In the genomic region with DNA sequence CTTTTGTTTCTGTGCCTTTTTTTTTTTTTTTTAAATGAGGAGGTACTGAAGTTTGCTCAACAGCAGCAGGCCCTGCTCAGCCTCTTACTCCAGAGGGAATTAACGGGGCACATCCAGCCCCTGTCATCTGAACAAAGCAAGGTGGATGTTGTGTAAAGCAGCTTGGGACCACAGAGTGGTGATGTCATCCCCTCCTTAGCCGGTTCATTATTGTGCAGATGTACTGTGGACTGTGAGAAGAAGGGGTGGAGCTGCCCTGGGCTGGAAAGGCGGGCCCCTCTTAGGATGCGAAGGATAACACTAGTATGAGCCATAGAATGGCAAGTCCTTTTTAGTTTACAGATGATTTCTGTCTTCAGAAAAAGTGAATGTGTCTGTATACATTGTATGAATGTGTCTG, we compare ENCODE assay signal across 10 mouse cellular contexts. TPM values are rescaled to one million over a fixed set of nuclear protein-coding genes. Genes with fewer than 3 reads are reported as not detected.
DNase-seq lines count a peak whose midpoint lies in the region; ATAC-seq lines count a peak whose summit lies in the region.
"Had no signal": no experiment of that assay in that cellular context is flagged by ENCODE, and none has a peak within 500 bp of the region (broad histone marks: within the 10 kb centered on the region; RNA-seq: fewer than 3 reads in every experiment).

No protein-coding gene starts in this region.

- H3K4me3 ChIP-seq in heart, embryonic 13.5 days = no peak overlapping the region
- no peak overlapping the region for H3K4me3 ChIP-seq in heart, embryonic 10.5 days
- H3K4me3 ChIP-seq in forebrain, embryonic 16.5 days (replicated peaks; ENCODE audit: low read length) = no peak overlapping the region
- H3K4me3 ChIP-seq in midbrain, embryonic 12.5 days = peak overlapping the region; percentile 42
- H3K4me3 ChIP-seq: liver, embryonic 15.5 days had no signal

- no peak for ATAC-seq in heart, embryonic 13.5 days (ENCODE audit: extremely low read depth, insufficient number of reproducible peaks, low FRiP score, low TSS enrichment)
- peak; percentile 91 for ATAC-seq in forebrain, embryonic 16.5 days
- ATAC-seq in midbrain, embryonic 12.5 days (ENCODE audit: low FRiP score, low read depth) = peak; percentile 96

- H3K9me3 ChIP-seq in heart, embryonic 13.5 days = no peaks in the 10 kb centered on the region
- no peaks in the 10 kb centered on the region for H3K9me3 ChIP-seq in heart, embryonic 10.5 days
- H3K9me3 ChIP-seq in forebrain, embryonic 16.5 days (ENCODE audit: control insufficient read depth, low read length) = no peaks in the 10 kb centered on the region
- no peaks in the 10 kb centered on the region for H3K9me3 ChIP-seq in midbrain, embryonic 12.5 days
- H3K9me3 ChIP-seq: liver, embryonic 15.5 days had no signal

- H3K9ac ChIP-seq in heart, embryonic 13.5 days = 0 out of 2 replicates have a peak overlapping the region, but pooled peaks have one; percentile 30
- H3K9ac ChIP-seq in forebrain, embryonic 16.5 days (replicated peaks; ENCODE audit: low read depth, low read length) = no peak overlapping the region
- H3K9ac ChIP-seq in midbrain, embryonic 12.5 days (replicated peaks) = peak overlapping the region; percentile 61; the same call in 1 of the 2 replicates
- H3K9ac ChIP-seq: liver, embryonic 15.5 days had no signal

- H3K27me3 ChIP-seq in heart, embryonic 13.5 days (replicated peaks) = no peaks in the 10 kb centered on the region
- no peaks in the 10 kb centered on the region for H3K27me3 ChIP-seq in heart, embryonic 10.5 days (ENCODE audit: insufficient read depth, poor library complexity, severe bottlenecking)
- no peaks in the 10 kb centered on the region for H3K27me3 ChIP-seq in forebrain, embryonic 16.5 days (replicated peaks; ENCODE audit: control insufficient read depth, insufficient read depth, low read length)
- no peaks in the 10 kb centered on the region for H3K27me3 ChIP-seq in midbrain, embryonic 12.5 days
- H3K27me3 ChIP-seq: liver, embryonic 15.5 days had no signal

- WGBS in heart, embryonic 13.5 days = 46% methylated on average over 4 of the region's 4 CpGs
- 47% methylated on average over 4 of the region's 4 CpGs for WGBS in heart, embryonic 10.5 days
- 6% methylated on average over 4 of the region's 4 CpGs for WGBS in forebrain, embryonic 16.5 days
- WGBS in midbrain, embryonic 12.5 days = 10% methylated on average over 4 of the region's 4 CpGs

- no peak overlapping the region for H3K27ac ChIP-seq in heart, embryonic 13.5 days (replicated peaks)
- H3K27ac ChIP-seq in heart, embryonic 10.5 days = no peak overlapping the region
- H3K27ac ChIP-seq in forebrain, embryonic 16.5 days (ENCODE audit: low read length) = no peak overlapping the region
- H3K27ac ChIP-seq in midbrain, embryonic 12.5 days (replicated peaks) = peak overlapping the region; percentile 75
- H3K27ac ChIP-seq: liver, embryonic 15.5 days had no signal

- peaks cover 19% of the 10 kb centered on the region for H3K4me1 ChIP-seq in heart, embryonic 13.5 days
- peaks cover 4% of the 10 kb centered on the region; the same call in 1 of the 2 replicates for H3K4me1 ChIP-seq in heart, embryonic 10.5 days
- H3K4me1 ChIP-seq in forebrain, embryonic 16.5 days (replicated peaks; ENCODE audit: control insufficient read depth, insufficient read depth, low read length) = peaks cover 10% of the 10 kb centered on the region
- H3K4me1 ChIP-seq in midbrain, embryonic 12.5 days = peaks cover 29% of the 10 kb centered on the region
- H3K4me1 ChIP-seq: liver, embryonic 15.5 days had no signal

- no peak overlapping the region for H3K4me2 ChIP-seq in heart, embryonic 13.5 days
- H3K4me2 ChIP-seq in forebrain, embryonic 16.5 days (ENCODE audit: low read length) = peak overlapping the region; percentile 56
- H3K4me2 ChIP-seq in midbrain, embryonic 12.5 days (replicated peaks) = peak overlapping the region; percentile 57
- H3K4me2 ChIP-seq: liver, embryonic 15.5 days had no signal

- no peak for DNase-seq in heart, embryonic 10.5 days (ENCODE audit: low spot score)
- peak; percentile 78 for DNase-seq in R1 (ENCODE audit: low read depth, low spot score)
- no peak for DNase-seq in cerebellum, postnatal 4 days (ENCODE audit: low spot score in 2 of 2)
- no peak for DNase-seq in layer of hippocampus, postnatal 14 days (ENCODE audit: low spot score in 2 of 2)
- no peak for DNase-seq in ovary, postnatal 36 days (ENCODE audit: low spot score)
- DNase-seq: cerebellum, adult 11-12 months had no signal

- no peaks in the 10 kb centered on the region for H3K36me3 ChIP-seq in heart, embryonic 13.5 days
- no peaks in the 10 kb centered on the region for H3K36me3 ChIP-seq in heart, embryonic 10.5 days
- H3K36me3 ChIP-seq in forebrain, embryonic 16.5 days (ENCODE audit: control insufficient read depth, insufficient read depth) = no peaks in the 10 kb centered on the region
- H3K36me3 ChIP-seq in midbrain, embryonic 12.5 days = no peaks in the 10 kb centered on the region
- H3K36me3 ChIP-seq: liver, embryonic 15.5 days had no signal

RNA-seq across cellular contexts. Expression of a gene that starts 37.6 kb away (rescaled TPM):
- polyA plus RNA-seq in heart, embryonic 13.5 days (2015; fragmentation: Nextera tagmentation; extraction: Ambion mirVana) = 80.0 and 86.2 TPM in 2 replicates
- polyA plus RNA-seq in heart, embryonic 10.5 days (2016; fragmentation: Nextera tagmentation; extraction: Ambion mirVana) = 74.1 and 89.4 TPM in 2 replicates
- polyA plus RNA-seq in forebrain, embryonic 16.5 days (2015; fragmentation: Nextera tagmentation; extraction: Ambion mirVana) = 114 and 125 TPM in 2 replicates
- 97.1 and 104 TPM in 2 replicates for polyA plus RNA-seq in midbrain, embryonic 12.5 days (2016; fragmentation: Nextera tagmentation; extraction: Ambion mirVana)
- 100 to 1,000 TPM; 203 to 209 TPM for total RNA-seq in layer of hippocampus, postnatal 14 days (2021)
